Mouse (Mus musculus) retina, embryonic 14.5 days (tissue): Measurements from ENCODE around the gene Tfg.

Experiments
- DNase-seq: peaks from one replicate; pipeline ENCODE4 v3.0.0-alpha.2; 2015; ENCODE audit warnings: low spot score

The Tfg gene

DNA sequence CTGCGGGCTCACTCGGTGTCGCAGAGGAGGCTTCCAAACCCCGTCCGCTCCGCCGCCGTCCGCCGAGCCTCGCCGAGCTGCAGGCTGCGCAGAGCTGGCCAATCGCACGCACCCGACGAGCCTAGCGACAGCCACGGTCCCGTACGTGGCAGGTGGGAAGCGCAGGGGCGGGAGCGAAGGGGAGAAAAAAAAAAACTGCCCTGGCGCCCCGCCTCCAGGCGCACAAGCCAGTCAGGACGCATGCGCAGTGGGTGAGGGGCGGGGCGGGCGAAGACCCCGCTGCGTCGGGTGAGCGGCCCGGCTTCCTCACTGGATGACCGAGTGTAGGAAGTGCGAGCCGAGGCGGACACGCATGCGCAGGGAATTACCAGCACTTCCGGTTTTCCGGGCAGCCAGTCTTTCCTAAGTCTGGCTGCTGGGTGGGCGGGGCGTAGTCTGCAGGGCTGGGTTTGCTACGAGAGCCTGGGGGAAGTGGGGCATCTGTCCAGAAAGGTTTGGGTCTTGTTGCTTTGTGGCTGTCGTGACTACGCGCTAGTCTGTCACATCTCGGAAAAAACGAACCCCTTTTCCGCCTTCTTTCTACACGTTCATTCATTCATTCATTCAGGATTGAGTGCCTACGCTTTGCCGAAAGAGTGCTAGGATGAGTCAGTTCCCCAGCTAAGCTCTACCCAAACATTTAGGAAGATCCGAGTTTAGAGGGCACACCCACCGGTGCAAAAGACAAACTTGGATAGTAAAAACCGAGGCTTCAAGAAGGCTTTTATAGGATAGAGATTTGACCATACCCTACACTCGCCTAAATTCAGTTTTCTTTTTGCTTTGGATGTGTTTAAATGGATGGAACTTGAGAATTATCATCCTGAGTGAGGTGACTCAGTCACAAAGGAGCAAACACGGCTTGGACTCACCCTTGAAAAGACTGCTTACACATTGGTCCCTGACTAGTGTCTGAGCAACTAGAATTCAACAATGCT is at the start of gene Tfg:
TSS of gene Tfg (minus strand) at position 227 of the 977 bp plus-strand sequence.
- DNase-seq = peak; percentile 100

DNA sequence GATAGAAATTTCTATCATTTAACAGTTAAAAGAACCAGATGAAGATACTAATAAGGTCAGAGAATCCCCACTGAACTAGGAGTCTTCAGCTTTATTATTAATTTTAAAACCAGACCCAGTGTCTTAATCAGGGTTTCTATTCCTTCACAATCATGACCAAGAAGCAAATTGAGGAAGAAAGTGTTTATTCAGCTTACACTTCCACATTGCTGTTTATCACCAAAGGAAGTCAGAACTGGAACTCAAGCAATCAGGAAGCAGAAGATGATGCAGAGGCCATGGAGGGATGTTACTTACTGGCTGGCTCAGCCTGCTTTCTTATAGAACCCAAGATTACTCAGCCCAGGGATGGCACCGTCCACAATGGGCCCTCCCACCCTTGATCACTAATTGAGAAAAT is 11.8 kb upstream of the Tfg start:
- DNase-seq = no peak

DNA sequence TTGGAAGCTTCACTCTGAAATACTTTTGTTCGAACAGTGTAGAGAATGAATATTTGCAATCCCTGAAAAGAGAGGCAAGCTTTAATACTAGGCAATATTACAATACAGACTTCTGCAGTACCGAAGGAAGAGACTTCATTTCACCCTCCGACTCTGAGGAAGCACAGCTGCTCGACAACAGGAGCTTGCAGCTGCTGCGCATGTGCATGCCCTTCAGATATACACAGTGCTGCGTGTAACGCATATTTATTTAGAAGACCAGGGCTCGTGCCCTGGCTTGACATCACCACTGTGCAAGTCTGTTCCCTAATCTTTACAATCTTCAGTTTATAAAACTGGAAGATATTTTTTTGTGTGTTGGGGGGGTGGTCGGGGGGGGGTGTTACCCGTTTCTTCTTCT is 7.7 kb upstream of the Tfg start:
- no peak for DNase-seq

DNA sequence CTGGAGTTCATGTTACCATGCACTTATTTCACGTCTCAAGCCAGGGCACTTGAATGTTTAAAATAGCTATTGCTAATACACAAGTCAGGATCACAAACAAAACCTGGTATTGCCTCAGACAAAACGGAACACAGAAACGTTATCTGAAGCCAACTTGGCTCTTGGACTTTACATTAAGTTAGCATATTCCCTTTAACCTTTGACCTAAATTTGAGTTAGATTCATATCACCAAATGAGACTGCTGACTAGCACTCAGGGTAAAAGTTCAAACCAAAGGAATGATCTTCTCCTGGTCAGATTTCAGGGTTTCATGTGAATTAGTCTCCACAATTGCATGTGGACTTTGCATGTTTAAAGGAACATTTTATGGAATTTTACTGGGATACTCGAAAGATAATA is 5.1 kb upstream of the Tfg start:
- DNase-seq = no peak

DNA sequence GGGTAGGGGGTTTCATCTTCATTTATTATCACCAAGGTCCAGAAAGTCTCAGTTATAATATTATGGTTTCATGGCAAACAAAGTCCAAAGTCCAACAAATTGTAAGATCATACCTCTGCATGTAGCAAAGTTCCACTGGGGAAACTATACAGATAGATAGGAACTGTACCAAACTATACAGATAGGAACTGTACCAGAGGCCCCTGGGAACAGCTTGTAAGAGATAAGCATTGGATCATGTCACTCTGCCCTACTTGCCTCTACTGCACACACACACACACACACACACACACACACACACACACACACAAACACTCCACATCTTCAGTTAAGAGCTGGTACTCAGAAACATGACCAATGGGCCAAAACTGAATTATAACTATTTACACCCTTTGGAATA is 1.8 kb upstream of the Tfg start:
- DNase-seq = no peak

DNA sequence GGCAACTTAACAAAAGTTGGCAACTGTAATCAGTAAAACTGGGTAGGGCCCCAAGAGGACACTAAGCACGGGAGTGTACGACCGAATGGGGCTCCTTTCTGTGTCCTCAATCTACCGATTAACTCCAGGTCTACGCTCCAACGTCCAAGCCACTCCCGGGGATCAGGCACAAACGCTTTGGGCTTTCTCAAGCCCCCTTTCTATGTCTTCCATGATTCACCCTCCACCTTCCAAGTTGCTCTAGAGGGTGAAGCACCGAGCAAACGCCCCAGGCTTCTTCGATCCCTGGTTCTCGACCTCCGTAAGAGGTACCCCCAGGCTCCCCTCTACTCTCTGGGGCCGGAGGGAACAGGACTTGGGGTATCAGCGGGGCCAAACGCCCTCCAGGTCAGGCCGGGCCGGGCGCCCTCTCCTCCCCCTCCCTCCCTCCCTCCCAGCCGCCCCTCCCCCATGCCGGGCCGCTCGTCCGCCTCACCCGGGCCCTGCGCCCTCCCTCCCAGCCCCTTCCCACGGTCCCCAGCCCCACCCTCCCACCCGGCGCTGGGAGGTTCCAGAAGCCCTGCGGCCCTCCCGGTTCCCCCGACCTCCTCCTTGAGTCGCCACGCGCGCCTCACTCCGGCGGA is 582 bp downstream of the Tfg start:
- DNase-seq = no peak

DNA sequence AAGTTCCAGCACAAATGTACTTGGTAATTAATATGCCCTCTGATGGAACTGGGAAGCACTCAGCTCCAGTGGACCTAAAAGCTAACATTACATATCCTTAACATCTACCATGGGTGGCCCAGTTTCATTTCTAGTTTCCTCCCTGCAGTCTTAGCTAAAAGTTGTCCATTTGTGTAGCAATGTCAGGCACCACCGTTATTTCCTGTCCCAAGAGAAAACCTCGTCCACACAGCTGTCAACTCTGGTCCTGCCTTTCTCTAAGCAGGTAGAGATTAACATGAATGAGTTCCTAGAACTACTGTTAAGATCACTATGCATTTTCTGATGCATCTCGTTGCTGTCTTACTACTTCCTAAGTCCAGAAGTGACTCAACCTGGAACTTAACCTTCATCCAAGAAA is 1.6 kb downstream of the Tfg start:
- no peak for DNase-seq

DNA sequence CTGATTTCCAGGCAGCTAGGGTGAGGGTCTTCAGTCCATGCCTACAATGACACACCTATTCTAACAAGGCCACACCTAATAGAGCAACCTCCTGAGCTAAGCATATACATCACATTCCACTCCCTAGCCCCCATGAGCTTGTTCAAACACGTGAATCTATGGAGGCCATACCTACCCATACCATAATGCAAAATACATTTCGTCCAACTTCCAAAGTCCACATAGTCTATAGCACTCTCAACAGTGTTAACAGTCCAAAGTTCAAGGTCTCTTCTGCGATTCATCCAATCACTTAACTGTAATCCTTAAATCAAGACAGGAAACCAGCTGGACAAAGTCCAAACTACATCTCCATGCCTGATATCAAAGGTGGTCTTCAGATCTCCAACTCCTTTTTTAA is 7.2 kb downstream of the Tfg start:
- no peak for DNase-seq

DNA sequence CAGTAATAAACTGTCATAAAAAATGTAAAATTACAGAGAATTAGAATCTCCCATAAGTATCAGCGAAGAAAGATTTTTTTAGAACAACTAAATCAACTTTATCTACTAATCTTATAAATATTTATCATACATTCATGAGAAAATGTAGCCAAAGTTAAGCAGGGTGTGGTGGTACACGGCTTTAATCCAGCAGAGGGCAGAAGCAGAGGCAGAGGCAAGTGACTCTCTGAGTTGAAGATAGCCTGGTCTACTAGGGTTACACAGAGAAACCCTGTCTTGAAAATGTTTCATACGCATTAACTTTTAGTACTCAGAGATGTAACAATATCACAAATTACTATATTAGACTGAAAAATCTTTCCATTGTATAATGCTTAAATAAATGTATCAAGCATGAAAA is 11.5 kb downstream of the Tfg start:
- no peak for DNase-seq

DNA sequence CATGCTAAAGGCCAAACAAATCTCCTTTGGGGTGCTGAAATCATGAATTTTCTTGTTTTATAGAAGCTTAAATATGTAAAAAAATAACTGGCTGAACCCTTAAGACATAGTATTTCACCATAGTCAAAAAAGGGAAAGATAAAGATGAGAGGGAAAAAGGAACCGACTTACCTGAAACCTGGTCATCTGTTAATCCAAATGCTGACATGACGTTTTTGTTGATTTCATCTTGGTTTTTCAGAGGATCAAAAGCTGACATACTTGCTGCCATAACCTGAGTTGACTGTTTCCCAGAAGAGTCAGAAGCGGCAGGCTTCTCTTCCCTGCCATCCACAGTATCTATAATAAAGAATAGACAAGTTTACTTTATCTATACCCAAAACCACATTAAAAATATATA is 16.4 kb downstream of the Tfg start:
- no peak for DNase-seq

DNA sequence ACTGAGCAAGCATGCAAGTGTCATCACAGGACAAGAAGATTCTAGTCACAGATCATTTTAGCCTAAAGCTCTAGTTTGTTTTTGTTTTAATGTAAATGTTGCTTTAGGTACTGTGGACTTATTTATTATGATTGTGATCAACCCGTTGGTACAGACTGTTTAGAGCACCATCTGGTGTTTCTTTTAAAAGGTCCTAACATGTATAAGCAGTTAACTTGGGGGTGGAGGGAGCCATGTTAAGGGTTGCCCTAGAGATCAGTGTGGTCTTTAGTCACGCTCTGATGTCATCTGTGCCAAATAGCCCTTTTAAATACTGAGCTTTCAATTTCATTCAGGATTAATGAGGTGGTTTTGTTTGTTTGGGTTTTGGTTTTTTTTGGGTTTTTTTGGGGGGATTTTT is 20.8 kb downstream of the Tfg start:
- DNase-seq = no peak

DNA sequence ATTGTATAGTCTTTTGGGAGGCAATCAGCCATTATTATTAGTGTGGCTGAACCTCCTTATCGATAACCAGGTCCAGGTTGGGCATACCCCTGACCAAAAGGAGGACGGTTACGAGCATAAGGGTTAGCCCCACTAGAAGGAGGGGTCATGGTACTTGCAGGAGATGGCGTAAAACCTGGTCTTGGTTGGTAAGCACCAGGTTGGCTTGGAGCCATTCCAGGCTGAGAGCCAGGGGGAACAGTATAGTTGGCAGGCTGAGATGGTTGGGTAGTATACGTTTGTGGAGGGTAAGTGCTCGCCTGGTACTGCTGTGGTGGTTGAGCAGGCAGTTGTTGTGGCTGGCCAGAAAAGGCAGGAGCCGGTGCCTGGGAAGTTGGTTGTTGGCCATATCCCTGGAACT is 26.5 kb downstream of the Tfg start:
- DNase-seq = no peak

DNA sequence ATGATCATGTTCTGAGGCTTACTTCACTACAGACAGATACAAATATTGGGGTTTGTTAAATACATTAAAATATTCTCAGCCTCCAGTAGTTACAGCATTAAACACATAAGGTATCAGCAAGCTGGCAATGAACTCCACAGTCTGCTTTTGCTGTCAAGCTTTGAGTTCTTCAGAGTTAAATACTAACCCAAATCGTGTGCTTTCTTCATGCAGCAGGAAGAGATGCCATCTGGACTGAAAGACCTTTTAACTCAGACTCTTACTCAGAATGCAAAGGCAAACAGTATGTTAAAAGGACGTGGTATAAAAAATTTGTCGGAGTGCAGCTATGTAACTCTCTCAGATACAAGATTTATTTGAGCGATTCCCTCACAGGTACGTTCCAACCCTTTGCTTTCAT is 30.5 kb downstream of the Tfg start:
- DNase-seq = no peak

DNA sequence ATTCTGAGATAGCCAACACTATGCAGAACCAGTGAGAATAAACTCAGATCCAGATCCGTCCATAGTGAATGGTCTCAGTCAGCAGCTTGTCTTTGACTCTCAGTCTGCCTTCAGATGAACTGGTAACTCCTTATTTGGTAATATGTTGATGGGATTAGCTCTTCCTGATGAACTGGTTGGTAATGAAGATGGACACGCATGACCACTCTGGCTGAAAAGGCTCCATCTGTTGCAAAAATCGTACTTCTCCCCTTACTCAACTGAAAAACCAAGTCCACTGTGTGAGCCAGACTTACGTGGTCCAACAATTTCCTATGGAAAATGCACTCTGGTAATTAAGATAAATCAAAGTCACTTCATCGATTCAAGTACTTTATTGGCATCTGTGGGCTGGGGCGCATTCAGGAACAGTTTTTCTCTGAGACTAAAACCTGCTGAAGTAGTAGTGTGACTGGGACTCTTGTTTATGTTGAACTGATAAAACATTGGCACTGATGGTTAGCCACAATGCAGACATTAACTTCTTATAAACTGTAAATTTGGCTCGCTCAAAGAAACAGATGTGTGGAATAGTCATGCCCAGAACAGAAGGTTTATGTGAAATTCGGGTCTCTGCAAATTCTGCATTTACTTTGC is 36.1 kb downstream of the Tfg start:
- DNase-seq = peak; percentile 44

DNA sequence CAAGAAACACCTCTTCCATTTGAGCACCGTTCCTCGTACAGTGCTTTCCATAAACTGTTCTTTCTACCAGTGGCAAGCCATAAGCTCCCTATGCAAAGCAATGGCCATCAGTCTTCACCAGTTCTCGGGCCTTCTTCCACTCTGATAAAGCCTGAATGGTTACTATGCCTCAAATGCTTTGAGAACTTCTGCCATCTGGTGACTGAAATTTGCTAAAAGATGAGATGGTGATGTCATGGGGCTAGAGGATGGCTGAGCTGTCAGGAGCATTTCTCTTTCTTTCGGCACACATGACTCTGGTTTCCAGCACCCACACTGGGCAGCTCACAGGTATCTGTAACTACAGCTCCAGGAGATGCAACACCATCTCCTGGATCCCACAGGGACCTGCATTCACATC is 40.1 kb downstream of the Tfg start:
- DNase-seq = peak; percentile 52

DNA sequence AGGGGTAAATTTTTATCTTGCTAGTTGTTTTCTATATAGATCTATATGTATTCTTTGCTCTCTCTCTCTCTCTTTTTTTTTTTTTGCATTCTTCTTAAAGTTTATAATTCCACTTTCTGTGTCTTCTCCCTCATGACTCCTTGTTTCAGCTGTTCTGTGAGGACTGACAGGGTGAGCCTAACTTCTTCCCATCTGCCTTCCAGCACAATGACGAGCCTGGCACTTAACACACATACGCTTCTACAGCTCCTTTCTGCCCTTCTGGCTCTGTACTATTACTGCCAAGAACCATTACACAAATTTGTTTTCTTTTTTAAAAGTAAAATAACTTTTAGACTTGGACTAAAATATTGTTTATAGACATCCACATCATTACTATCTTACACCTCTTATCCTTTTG is 43.8 kb downstream of the Tfg start:
- DNase-seq = no peak

DNA sequence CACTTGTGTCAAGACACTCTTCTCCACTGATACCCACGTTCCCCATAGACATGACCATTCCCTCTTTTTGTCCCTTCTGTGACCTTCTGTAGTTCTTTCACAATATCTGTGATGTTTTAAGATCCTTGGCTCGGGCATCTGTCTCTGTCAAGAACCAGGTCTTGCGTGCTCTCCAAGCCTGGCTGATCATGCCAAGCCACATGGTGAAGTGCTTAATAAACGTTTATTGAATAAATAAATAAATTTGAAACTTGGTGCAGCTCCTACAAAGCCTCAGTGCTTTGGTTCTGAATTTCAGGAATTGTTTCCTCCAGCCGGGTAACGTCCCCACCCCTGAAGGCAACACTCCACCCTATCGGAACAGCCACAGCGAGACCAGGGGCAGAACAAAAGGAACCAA is 46.3 kb downstream of the Tfg start:
- no peak for DNase-seq

DNA sequence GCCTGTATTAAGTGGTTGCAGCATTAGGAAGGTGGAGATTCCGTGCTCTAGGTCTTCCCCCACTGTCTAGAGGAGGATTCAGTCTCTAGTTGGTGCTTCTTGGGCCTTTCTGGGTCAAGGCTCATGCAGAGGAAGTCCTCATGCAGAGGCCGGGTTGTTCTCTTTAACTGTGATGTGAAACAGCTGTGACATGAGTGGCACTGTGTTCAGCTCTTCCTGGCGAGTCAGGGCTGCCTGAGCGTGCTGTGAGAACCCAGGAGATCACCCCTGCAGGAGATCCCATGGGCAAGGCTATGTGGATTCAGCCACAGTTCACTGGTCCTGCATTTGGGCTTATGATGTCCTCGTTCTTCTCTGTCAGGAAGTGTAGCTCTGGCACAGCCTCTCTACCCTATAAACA is 47.7 kb downstream of the Tfg start:
- DNase-seq = no peak

DNA sequence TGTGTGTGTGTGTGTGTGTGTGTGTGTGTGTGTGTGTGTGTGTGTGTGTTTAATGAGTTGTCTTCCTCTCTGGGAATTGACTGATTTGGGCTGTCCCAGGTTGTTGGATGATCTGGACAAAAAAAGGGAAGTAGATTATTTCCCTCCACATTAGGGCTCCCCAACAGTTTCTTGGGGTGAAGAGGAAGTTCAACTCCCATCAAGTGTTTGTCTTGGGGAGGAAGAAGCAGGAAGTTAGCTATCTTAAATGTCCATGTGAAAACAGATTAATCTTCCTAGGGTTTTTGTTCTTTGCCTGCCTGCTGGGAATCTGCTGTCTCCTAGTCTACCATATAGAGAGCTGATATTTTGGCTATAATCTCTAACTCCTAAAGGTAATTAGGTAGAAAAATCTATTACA is 58.4 kb downstream of the Tfg start:
- no peak for DNase-seq

DNA sequence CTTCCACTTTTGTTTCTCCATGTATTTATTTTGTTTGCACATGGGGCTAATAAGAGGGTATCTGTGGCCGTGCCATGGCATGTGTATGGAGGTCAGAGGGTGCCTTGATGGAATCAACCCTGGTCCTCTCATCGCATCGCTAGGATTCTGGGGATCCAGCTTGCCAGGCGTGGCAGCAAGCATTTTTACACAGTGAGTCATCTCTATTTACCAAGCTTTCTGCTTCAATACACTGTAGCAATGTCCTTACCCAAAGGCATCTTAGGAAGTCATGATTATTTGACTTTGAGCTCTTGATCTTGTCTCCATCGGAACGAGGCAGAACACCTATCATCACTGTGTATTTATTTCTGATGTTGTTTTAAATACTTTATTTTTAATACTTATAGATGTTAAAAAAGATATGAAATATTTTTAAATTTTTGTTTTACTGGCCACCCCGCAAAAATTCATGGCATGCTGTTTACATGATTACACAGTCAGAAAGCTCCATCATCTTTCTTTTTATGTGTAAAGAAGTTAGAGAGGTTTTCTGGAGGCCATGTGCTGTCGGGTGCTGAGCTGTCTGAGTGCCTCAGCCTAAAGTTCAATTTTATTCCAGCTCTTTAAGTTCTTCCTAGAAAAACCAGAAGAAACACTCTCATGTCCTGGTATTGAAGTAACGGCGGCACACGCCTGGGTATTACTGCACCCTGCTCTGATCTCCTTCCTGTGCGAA is 61.9 kb downstream of the Tfg start:
- DNase-seq = no peak

DNA sequence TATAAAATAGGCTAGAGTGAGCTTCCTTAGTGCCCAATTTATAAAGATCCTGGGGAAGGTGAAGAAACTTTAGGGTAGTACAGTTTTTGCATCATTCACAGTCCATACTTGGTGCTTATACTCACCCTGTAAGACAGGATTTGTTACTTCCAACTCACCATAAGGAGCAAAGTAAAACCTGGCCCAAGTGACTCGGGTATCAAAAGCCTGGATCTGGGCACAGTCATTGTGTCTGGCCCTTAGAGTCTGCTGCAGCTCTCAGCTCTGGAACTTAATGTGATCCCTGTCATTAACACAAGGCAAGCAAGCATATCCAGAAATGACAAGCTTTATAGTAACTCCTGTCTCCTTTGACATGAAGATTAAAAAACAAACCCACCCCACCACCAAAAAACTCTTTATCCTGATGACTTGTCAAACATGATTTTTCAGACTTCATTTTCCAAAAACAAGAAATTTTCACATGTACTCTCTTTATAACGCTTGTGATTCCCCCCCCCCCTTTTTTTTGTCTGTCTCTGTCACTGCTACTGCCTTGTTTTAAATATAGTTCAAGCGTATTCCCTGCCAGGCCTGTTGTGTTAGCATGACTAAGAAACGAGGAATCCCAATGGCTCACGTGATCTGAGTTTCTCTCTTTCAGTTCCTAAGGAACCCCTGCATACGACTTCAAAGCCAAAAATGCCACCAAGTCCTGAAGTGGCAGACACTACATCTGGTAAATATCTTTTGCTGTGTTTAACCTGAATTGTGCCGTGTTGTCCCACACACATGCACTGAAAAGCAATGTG is 70.7 kb downstream of the Tfg start:
- DNase-seq = no peak

DNA sequence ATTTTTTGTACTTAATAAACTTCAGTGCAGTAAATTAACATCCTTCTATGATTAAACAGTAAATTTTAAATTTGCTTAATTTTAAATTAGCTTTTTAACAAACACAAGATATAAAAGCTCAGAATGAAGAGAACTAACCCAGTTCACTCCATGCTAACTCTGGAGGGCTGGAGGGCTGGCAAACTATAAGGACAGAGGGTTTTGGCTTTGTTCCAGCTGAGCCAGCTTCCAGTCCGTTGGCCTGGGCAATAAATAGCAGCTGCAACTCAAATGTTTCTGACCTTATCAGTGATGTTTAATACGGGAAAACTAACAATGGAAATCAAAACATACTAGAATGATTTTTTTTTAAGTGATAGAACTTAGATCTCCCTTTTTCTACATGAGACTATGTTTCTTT is 72.0 kb downstream of the Tfg start:
- DNase-seq = peak; percentile 50
